Mouse (Mus musculus) 3T3-L1 (cell line): ENCODE data around the gene Slc35a5.

Source experiments
- DNase-seq: peaks from one replicate; pipeline ENCODE4 v3.0.0-alpha.2; 2015; ENCODE audit warnings: low read depth, low spot score

Gene Slc35a5

GRCm38 (mm10) chr16:45158522-45159388, at the start of gene Slc35a5, which contains the start of gene Atg3:
Gene Slc35a5 (minus strand): TSS chr16:45158706.
Gene Atg3 (plus strand): TSS chr16:45158785.
- peak; percentile 98 for DNase-seq

GRCm38 (mm10) chr16:45204859-45205670, 46.6 kb upstream of the Slc35a5 start:
- no peak for DNase-seq

- no peak for DNase-seq
Measured at GRCm38 (mm10) chr16:45204438-45204837, 45.9 kb upstream of the Slc35a5 start.

- DNase-seq = no peak
Measured at GRCm38 (mm10) chr16:45201395-45201794, 42.9 kb upstream of the Slc35a5 start.

GRCm38 (mm10) chr16:45196816-45197215, 38.3 kb upstream of the Slc35a5 start:
- DNase-seq = peak; percentile 90

GRCm38 (mm10) chr16:45192613-45193012, 34.1 kb upstream of the Slc35a5 start:
- DNase-seq = peak; percentile 92

- DNase-seq = no peak
Measured at GRCm38 (mm10) chr16:45181824-45182223, 23.3 kb upstream of the Slc35a5 start.

- no peak for DNase-seq
Measured at GRCm38 (mm10) chr16:45178552-45178951, 20.0 kb upstream of the Slc35a5 start.

GRCm38 (mm10) chr16:45159389-45159716, 847 bp upstream of the Slc35a5 start:
- DNase-seq = peak; percentile 71

- DNase-seq = peak; percentile 83
Measured at GRCm38 (mm10) chr16:45158136-45158521, 377 bp downstream of the Slc35a5 start.

GRCm38 (mm10) chr16:45154741-45155250, 3.7 kb downstream of the Slc35a5 start:
- DNase-seq = no peak

- DNase-seq = no peak
Measured at GRCm38 (mm10) chr16:45148488-45149082, 9.9 kb downstream of the Slc35a5 start.

GRCm38 (mm10) chr16:45145119-45145518, 13.4 kb downstream of the Slc35a5 start:
- no peak for DNase-seq

- DNase-seq = peak; percentile 67
Measured at GRCm38 (mm10) chr16:45142565-45142964, 15.9 kb downstream of the Slc35a5 start.

GRCm38 (mm10) chr16:45141711-45142110, 16.8 kb downstream of the Slc35a5 start:
- DNase-seq = peak; percentile 92

GRCm38 (mm10) chr16:45127936-45128710, 30.4 kb downstream of the Slc35a5 start:
- no peak for DNase-seq

- DNase-seq = peak; percentile 69
Measured at GRCm38 (mm10) chr16:45124230-45125203, 34.0 kb downstream of the Slc35a5 start.

- peak; percentile 87 for DNase-seq
Measured at GRCm38 (mm10) chr16:45122571-45122970, 35.9 kb downstream of the Slc35a5 start.

GRCm38 (mm10) chr16:45120844-45121425, 37.6 kb downstream of the Slc35a5 start:
- peak; percentile 58 for DNase-seq

- no peak for DNase-seq
Measured at GRCm38 (mm10) chr16:45118760-45119159, 39.7 kb downstream of the Slc35a5 start.
